Mouse (Mus musculus) kidney, adult 8-10 months (tissue): ENCODE measurements around the gene Dok3.

Experiments
- DNase-seq, 2 experiments: peaks; one replicate each; pipeline ENCODE4 v3.0.0; 2022

The Dok3 gene

DNA sequence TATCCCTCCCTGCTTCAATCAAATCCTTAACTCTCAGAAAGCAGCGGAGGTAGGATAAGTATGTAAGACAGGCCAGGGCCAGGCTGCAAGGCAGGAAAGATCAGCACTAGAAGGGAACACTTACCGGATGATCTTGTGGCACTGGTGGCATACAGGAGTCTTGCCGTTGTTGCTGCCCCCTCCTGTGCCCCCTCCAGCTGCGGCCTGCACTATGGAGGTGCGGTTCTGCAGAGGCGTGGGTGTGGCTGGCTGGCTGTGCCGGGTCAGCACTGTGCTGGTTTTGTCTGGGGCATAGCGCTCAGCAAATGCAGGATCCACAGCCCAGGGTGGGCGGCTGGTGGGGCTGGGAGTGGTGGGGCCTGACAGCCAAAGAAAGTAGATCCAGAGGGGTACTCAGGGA is 23.3 kb downstream of the Dok3 start:
- no peak for DNase-seq

GRCm38 (mm10) chr13:55504390-55504789 is 24.7 kb downstream of the Dok3 start:
- no peak for DNase-seq

DNA sequence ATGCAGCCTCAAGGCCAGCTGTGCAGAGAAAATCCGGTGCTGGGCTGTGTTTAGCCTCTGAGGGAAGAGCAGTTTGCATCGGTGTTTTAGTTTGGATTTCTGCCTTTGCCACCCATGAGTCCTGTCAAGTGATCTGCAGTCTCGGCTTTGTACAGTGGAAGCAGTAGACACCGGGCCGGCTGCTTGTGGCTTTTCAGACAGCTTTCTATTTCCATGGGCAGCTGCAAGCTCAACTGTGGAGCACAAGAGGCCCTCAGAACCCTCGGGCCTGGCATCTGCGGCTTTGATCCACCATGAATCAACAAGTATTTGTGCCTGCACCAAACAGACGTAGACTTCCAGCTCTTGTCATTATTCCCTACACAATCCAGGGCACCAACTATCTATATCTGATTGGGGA is 26.7 kb downstream of the Dok3 start:
- no peak for DNase-seq

DNA sequence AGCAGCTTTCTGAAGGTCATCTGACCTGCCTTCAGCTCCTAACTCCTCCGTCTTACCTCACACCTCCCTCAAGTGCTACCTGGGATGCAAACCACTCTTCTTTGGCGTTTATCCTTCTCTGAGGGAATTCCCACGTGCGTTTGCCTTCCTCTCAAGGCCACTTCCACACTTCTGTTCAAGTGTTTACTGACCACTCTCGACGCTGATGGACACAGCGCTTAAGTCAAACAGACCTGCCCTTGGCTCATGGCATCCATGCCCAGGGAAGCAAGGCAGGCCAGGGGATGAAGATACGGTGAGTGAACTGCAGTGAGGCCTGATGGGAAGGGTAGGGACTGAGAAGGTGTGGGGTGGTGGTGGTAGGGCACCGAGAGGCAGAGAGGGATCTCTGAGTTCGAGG is 28.5 kb downstream of the Dok3 start:
- no peak for DNase-seq

GRCm38 (mm10) chr13:55498906-55499305 is 30.2 kb downstream of the Dok3 start:
- DNase-seq, result no peak

DNA sequence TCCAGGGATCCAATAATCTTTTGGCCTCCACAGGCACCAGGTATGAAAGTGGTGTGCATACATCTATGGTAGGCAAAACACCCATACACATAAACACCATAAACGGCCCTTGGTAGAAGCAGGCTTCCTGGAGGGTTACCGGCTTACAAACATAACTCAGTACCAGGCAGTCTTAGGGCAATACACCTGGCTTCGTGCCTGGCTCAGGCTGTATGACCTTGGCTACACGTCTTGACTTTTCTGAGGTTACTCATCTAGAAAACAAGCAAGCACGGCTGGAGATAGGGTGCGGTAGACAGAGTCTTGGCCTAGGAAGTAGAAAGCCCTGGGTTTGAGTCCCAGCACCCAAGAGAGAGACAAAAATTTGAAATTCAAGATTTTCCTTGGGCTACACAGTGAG is 32.4 kb downstream of the Dok3 start:
- no peak for DNase-seq

- DNase-seq, result no peak
Measured at GRCm38 (mm10) chr13:55495702-55496101, 33.4 kb downstream of the Dok3 start.

GRCm38 (mm10) chr13:55494883-55495621 is 34.0 kb downstream of the Dok3 start:
- DNase-seq, result no peak

- no peak for DNase-seq
Measured at GRCm38 (mm10) chr13:55494257-55494656, 34.8 kb downstream of the Dok3 start.

- no peak for DNase-seq
Measured at GRCm38 (mm10) chr13:55487578-55488498, 41.3 kb downstream of the Dok3 start, which contains the start of gene Dbn1. Dbn1 (minus strand) TSS chr13:55488111.

- no peak for DNase-seq
Measured at GRCm38 (mm10) chr13:55486916-55487577, 42.0 kb downstream of the Dok3 start.

DNA sequence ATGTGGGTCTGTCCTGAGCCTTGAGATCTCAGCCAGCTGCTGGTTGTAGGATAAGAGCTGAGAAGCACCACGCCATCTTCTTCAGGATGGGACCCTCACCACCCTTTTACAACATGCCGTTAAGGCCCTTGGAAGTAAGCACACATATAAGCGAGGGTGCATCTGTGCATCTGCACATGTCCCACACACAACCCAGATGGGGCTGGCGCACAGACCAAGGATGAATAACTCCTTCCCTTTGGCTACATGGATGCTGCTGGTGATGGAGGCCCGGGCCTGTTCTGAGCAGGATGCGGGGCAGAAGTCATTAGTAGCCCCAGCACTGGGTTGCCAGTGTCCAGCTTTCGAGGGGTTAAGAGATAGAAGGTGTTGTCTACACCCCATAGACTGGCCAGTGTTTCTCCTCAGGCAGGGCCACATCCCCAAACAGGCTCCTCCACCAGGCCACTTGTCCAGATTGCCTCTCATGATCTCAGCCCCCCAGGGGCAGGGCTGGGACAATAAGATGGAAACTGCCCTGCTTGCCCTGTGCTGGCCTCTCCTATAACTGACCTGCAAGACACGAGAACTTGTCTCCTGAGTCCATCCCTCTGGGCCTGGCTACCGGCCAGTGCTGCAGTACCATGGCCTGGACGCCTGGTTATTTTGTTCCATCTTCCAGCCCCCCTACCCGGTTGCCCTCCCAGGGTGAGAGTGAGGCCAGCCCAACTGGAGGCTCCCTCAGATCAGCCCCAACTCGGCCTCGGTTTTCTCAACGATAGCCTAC is 42.9 kb downstream of the Dok3 start:
- DNase-seq, result no peak

GRCm38 (mm10) chr13:55484520-55485088 is 44.5 kb downstream of the Dok3 start:
- DNase-seq, result no peak

- no peak for DNase-seq
Measured at GRCm38 (mm10) chr13:55483593-55483992, 45.5 kb downstream of the Dok3 start.

- DNase-seq, result no peak
Measured at GRCm38 (mm10) chr13:55483071-55483470, 46.0 kb downstream of the Dok3 start.

DNA sequence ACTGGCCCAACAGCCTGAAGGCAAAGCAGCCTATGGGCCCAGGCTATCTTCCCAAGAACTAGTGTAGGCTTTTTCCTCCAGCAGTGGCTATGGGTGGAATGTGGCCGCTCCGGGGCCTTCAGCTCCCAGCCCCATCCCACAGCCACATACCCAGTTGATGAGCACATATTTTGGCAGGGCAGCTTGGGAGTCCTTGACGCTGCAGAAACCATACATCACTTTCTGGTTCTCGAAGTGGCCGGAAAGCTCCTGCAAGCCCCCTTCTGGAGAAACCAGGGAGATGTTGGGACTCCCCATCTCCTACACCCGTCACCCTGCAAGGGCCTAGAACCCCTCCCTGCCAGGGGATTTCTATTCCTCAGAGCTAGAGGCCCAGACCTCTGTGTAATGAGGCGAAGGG is 46.6 kb downstream of the Dok3 start:
- no peak for DNase-seq

DNA sequence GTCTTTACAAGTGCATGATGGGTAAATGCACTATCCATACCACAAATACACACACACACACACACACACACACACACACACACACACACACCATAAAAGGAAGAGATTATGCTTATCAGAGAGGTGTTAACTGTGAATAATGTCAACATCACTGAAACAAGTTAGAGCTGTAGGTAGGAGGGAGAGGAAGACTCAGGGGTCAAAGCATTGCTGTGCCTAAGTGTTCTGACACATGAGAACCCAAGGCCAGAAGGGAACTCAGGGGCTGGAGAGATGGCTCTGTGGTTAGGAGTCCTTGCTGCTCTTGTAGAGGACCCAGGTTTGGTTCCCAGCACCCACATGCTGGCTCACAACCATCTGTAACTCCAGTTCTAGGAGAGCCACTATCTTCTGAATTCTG is 49.2 kb downstream of the Dok3 start:
- no peak for DNase-seq

GRCm38 (mm10) chr13:55479008-55479407 is 50.1 kb downstream of the Dok3 start:
- DNase-seq, result no peak

DNA sequence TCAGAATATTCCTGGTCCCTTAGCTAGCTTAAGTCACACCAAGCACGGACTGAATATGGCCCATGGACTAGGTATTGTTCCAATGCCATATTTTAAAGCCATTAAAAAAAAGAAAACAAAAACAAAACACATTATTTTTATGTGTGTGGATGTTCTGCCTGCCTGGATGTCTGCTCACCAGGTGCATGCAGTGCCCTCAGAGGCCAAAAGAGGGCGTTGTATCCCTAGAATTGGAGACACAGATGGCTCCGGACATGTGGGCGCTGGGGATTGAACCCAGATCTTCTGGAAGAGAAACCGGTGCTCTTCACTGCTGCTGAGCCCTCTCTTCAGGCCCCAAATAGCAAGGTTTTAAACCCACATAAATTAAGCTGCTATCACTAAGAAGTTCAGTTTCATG is 51.1 kb downstream of the Dok3 start:
- DNase-seq, result peak in 1 of 2 experiments; percentile 52

DNA sequence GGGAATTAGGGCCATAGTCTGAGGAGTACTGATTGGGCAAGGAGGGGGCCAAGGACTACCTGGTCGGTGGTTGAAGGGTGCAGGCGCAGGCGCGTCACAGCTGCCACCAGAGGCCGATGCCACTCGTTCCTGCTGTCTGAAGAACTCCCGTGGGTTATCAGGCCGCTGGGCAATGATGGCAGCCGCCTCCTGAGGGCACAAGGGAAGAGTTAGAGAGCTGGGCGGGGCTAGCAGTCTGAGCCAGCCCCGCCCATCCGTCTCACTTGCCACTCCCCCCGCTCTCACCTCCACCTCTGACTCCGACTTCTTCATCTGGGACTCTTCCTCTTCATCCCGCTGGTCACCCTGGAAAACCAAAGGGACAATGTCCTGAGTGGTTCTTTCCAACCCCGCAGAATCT is 51.6 kb downstream of the Dok3 start:
- DNase-seq, result no peak

- no peak for DNase-seq
Measured at GRCm38 (mm10) chr13:55476256-55476655, 52.8 kb downstream of the Dok3 start.

DNA sequence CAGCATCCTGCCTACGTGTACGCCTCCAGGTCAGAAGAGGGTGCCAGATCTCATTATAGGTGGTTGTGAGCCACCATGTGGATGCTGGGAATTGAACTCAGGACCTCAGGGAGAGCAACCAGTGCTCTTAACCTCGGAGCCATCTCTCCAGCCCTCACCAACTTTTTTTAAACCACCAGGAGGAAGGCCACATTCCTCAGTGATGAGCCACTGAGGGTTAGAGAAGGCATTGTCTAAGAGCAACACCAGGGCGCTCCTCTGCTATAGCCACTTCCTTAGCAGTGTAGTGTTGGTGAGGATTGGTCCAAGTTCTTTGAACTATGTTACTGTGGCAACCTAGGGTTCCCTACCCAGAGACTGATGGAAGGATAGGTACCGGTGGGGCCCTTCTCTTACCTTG is 53.3 kb downstream of the Dok3 start:
- no peak for DNase-seq
